Comparison of ENCODE assay signal across 9 mouse cellular contexts in the genomic region with DNA sequence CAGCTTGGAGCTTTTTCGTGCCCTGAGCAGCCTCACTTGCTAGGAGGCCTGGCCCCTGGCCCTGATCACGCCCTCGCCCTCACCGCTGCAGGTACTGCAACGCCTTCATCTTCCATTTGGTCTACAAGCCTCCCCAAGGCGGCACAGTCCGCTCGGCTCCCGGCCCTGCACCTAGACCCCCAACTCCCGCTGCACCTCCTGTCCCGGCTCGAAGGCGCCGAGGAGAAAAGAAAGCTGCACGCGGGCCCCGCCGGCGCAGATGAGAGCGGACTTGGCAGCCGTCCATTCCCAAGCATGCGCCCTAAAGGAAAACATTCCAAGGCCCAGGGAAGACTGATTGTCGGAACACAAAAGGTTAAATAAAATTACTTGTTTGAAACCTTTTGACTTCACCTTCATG. TPM values are rescaled to one million over a fixed set of nuclear protein-coding genes. Genes with fewer than 3 reads are reported as not detected.
DNase-seq lines count a peak whose midpoint lies in the region; ATAC-seq and TF ChIP-seq lines count a peak whose summit lies in the region.
"Had no signal": no experiment of that assay in that cellular context is flagged by ENCODE, and none has a peak within 500 bp of the region (broad histone marks: within the 10 kb centered on the region; RNA-seq: fewer than 3 reads in every experiment).

No protein-coding gene starts in this region.

- peaks cover 36% of the 10 kb centered on the region for H3K4me1 ChIP-seq in lung, embryonic 15.5 days
- H3K4me1 ChIP-seq in forebrain, embryonic 13.5 days = peaks cover 14% of the 10 kb centered on the region
- 0 out of 2 replicates have a peak, but pooled peaks cover 4% of the 10 kb centered on the region for H3K4me1 ChIP-seq in hindbrain, postnatal 0 days (ENCODE audit: insufficient read depth, low read length)
- peaks cover 5% of the 10 kb centered on the region; the same call in 1 of the 2 replicates for H3K4me1 ChIP-seq in liver, embryonic 13.5 days (replicated peaks)
- H3K4me1 ChIP-seq in stomach, embryonic 16.5 days (ENCODE audit: control insufficient read depth, insufficient read depth, low read length) = peaks cover 11% of the 10 kb centered on the region

- H3K27ac ChIP-seq in lung, embryonic 15.5 days = peak overlapping the region; percentile 19; the same call in 1 of the 2 replicates
- H3K27ac ChIP-seq in forebrain, embryonic 13.5 days = no peak overlapping the region
- H3K27ac ChIP-seq in hindbrain, postnatal 0 days = no peak overlapping the region
- no peak overlapping the region for H3K27ac ChIP-seq in liver, embryonic 13.5 days
- no peak overlapping the region; the same call in 1 of the 2 replicates for H3K27ac ChIP-seq in stomach, embryonic 16.5 days (ENCODE audit: low read length)

- 4% methylated on average over 23 of the region's 23 CpGs for WGBS in lung, embryonic 15.5 days
- WGBS in forebrain, embryonic 13.5 days = 5% methylated on average over 23 of the region's 23 CpGs
- WGBS in hindbrain, postnatal 0 days = 19% methylated on average over 23 of the region's 23 CpGs
- WGBS in liver, embryonic 13.5 days (ENCODE audit: insufficient replicate concordance) = 40% methylated on average over 23 of the region's 23 CpGs
- 10% methylated on average over 23 of the region's 23 CpGs for WGBS in stomach, embryonic 16.5 days

- no peak for ATAC-seq in lung, embryonic 15.5 days (ENCODE audit: borderline replicate concordance, extremely low read depth, low FRiP score, low TSS enrichment)
- ATAC-seq in forebrain, embryonic 13.5 days = no peak
- ATAC-seq in hindbrain, postnatal 0 days = no peak
- ATAC-seq in liver, embryonic 13.5 days (ENCODE audit: low read depth) = no peak
- ATAC-seq in stomach, embryonic 16.5 days (ENCODE audit: insufficient read depth, low FRiP score) = peak; percentile 27; the same call in 1 of the 2 replicates

- H3K4me3 ChIP-seq in lung, embryonic 15.5 days = peak overlapping the region; percentile 33
- peak overlapping the region; percentile 26 for H3K4me3 ChIP-seq in forebrain, embryonic 13.5 days
- peak overlapping the region; percentile 23 for H3K4me3 ChIP-seq in hindbrain, postnatal 0 days (ENCODE audit: low read length)
- peak overlapping the region; percentile 11; the same call in 1 of the 2 replicates for H3K4me3 ChIP-seq in liver, embryonic 13.5 days (replicated peaks)
- H3K4me3 ChIP-seq in stomach, embryonic 16.5 days (replicated peaks; ENCODE audit: low read length) = peak overlapping the region; percentile 41

- H3K27me3 ChIP-seq in lung, embryonic 15.5 days = peaks cover 10% of the 10 kb centered on the region; the same call in 1 of the 2 replicates
- H3K27me3 ChIP-seq in forebrain, embryonic 13.5 days = peaks cover 43% of the 10 kb centered on the region
- no peaks in the 10 kb centered on the region for H3K27me3 ChIP-seq in hindbrain, postnatal 0 days (ENCODE audit: insufficient read depth, low read length)
- H3K27me3 ChIP-seq in liver, embryonic 13.5 days = peaks cover 68% of the 10 kb centered on the region
- H3K27me3 ChIP-seq in stomach, embryonic 16.5 days (ENCODE audit: control insufficient read depth, insufficient read depth, low read length) = peaks cover 3% of the 10 kb centered on the region

- TF ChIP-seq CTCF in hindbrain, postnatal 0 days (IDR thresholded peaks at IDR 0.05; ENCODE audit: low read depth) = no peak

- H3K4me2 ChIP-seq in lung, embryonic 15.5 days = peak overlapping the region; percentile 78
- H3K4me2 ChIP-seq in forebrain, embryonic 13.5 days = peak overlapping the region; percentile 56
- peak overlapping the region; percentile 50 for H3K4me2 ChIP-seq in hindbrain, postnatal 0 days (ENCODE audit: low read depth, low read length)
- peak overlapping the region; percentile 46 for H3K4me2 ChIP-seq in liver, embryonic 13.5 days
- H3K4me2 ChIP-seq in stomach, embryonic 16.5 days (ENCODE audit: low read depth, low read length) = peak overlapping the region; percentile 76

- H3K9ac ChIP-seq in lung, embryonic 15.5 days = peak overlapping the region; percentile 37; the same call in 1 of the 2 replicates
- H3K9ac ChIP-seq in forebrain, embryonic 13.5 days = peak overlapping the region; percentile 62
- no peak overlapping the region for H3K9ac ChIP-seq in hindbrain, postnatal 0 days (replicated peaks; ENCODE audit: low read length)
- H3K9ac ChIP-seq in liver, embryonic 13.5 days = no peak overlapping the region
- H3K9ac ChIP-seq in stomach, embryonic 16.5 days (ENCODE audit: low read length) = peak overlapping the region; percentile 67

- no peaks in the 10 kb centered on the region for H3K9me3 ChIP-seq in lung, embryonic 15.5 days
- H3K9me3 ChIP-seq in forebrain, embryonic 13.5 days (replicated peaks) = no peaks in the 10 kb centered on the region
- no peaks in the 10 kb centered on the region for H3K9me3 ChIP-seq in hindbrain, postnatal 0 days (ENCODE audit: low read length)
- no peaks in the 10 kb centered on the region for H3K9me3 ChIP-seq in liver, embryonic 13.5 days (replicated peaks)
- H3K9me3 ChIP-seq in stomach, embryonic 16.5 days (replicated peaks; ENCODE audit: control insufficient read depth, low read length) = no peaks in the 10 kb centered on the region

- H3K36me3 ChIP-seq in lung, embryonic 15.5 days = no peaks in the 10 kb centered on the region
- H3K36me3 ChIP-seq in forebrain, embryonic 13.5 days (ENCODE audit: poor library complexity, severe bottlenecking) = no peaks in the 10 kb centered on the region
- no peaks in the 10 kb centered on the region for H3K36me3 ChIP-seq in hindbrain, postnatal 0 days (ENCODE audit: insufficient read depth, low read length)
- H3K36me3 ChIP-seq in liver, embryonic 13.5 days = no peaks in the 10 kb centered on the region
- H3K36me3 ChIP-seq in stomach, embryonic 16.5 days (ENCODE audit: control insufficient read depth, insufficient read depth, low read length) = no peaks in the 10 kb centered on the region

- DNase-seq in lung, postnatal 25 days (ENCODE audit: low spot score) = no peak
- peak; percentile 19 for DNase-seq in hindbrain, postnatal 0 days (ENCODE audit: low spot score)
- DNase-seq in liver, embryonic 13.5 days = no peak
- no peak for DNase-seq in layer of hippocampus, adult 9-11 months
- no peak for DNase-seq in right cerebral cortex, postnatal 25 days

RNA-seq across cellular contexts. Expression of gene Cxcl16, which starts 6.0 kb away (rescaled TPM):
- 6.3 and 7.3 TPM in 2 replicates for polyA plus RNA-seq in lung, embryonic 15.5 days (2015; fragmentation: Nextera tagmentation; extraction: Ambion mirVana)
- polyA plus RNA-seq in forebrain, embryonic 13.5 days (2015; fragmentation: Nextera tagmentation; extraction: Ambion mirVana) = 0.71 and 0.83 TPM in 2 replicates
- total RNA-seq in hindbrain, postnatal 0 days (2014; rRNA removed) = 2.8 and 3.3 TPM in 2 replicates
- 3.4 and 4.1 TPM in 2 replicates for polyA plus RNA-seq in hindbrain, postnatal 0 days (2015; fragmentation: Nextera tagmentation; extraction: Ambion mirVana)
- polyA plus RNA-seq in liver, embryonic 13.5 days (2015; fragmentation: Nextera tagmentation; extraction: Ambion mirVana) = 0.70 and 1.4 TPM in 2 replicates
- 9.0 and 10.5 TPM in 2 replicates for polyA plus RNA-seq in stomach, embryonic 16.5 days (2015; fragmentation: Nextera tagmentation; extraction: Ambion mirVana)

RNA-seq across cellular contexts. Expression of gene Zmynd15, which starts 6.6 kb away (rescaled TPM):
- polyA plus RNA-seq in lung, embryonic 15.5 days (2015; fragmentation: Nextera tagmentation; extraction: Ambion mirVana) = 0.45 and 0.73 TPM in 2 replicates
- 0.37 and 0.58 TPM in 2 replicates for polyA plus RNA-seq in forebrain, embryonic 13.5 days (2015; fragmentation: Nextera tagmentation; extraction: Ambion mirVana)
- 0.11 and 1.2 TPM in 2 replicates for total RNA-seq in hindbrain, postnatal 0 days (2014; rRNA removed)
- polyA plus RNA-seq in hindbrain, postnatal 0 days (2015; fragmentation: Nextera tagmentation; extraction: Ambion mirVana) = 0.39 and 0.96 TPM in 2 replicates
- 0.07 and 0.17 TPM in 2 replicates for polyA plus RNA-seq in liver, embryonic 13.5 days (2015; fragmentation: Nextera tagmentation; extraction: Ambion mirVana)
- polyA plus RNA-seq in stomach, embryonic 16.5 days (2015; fragmentation: Nextera tagmentation; extraction: Ambion mirVana) = 0.45 and 0.97 TPM in 2 replicates

RNA-seq across cellular contexts. Expression of gene Med11, which starts 14.1 kb away (rescaled TPM):
- polyA plus RNA-seq in lung, embryonic 15.5 days (2015; fragmentation: Nextera tagmentation; extraction: Ambion mirVana) = 40.5 and 43.1 TPM in 2 replicates
- 36.6 and 40.8 TPM in 2 replicates for polyA plus RNA-seq in forebrain, embryonic 13.5 days (2015; fragmentation: Nextera tagmentation; extraction: Ambion mirVana)
- total RNA-seq in hindbrain, postnatal 0 days (2014; rRNA removed) = 22.9 and 23.7 TPM in 2 replicates
- polyA plus RNA-seq in hindbrain, postnatal 0 days (2015; fragmentation: Nextera tagmentation; extraction: Ambion mirVana) = 29.3 and 30.5 TPM in 2 replicates
- 17.2 and 19.1 TPM in 2 replicates for polyA plus RNA-seq in liver, embryonic 13.5 days (2015; fragmentation: Nextera tagmentation; extraction: Ambion mirVana)
- 37.4 and 37.9 TPM in 2 replicates for polyA plus RNA-seq in stomach, embryonic 16.5 days (2015; fragmentation: Nextera tagmentation; extraction: Ambion mirVana)

RNA-seq across cellular contexts. Expression of gene Arrb2, which starts 33.4 kb away (rescaled TPM):
- polyA plus RNA-seq in lung, embryonic 15.5 days (2015; fragmentation: Nextera tagmentation; extraction: Ambion mirVana) = 15.3 and 19.3 TPM in 2 replicates
- polyA plus RNA-seq in forebrain, embryonic 13.5 days (2015; fragmentation: Nextera tagmentation; extraction: Ambion mirVana) = 33.0 and 33.2 TPM in 2 replicates
- total RNA-seq in hindbrain, postnatal 0 days (2014; rRNA removed) = 83.3 and 106 TPM in 2 replicates
- 51.9 and 56.3 TPM in 2 replicates for polyA plus RNA-seq in hindbrain, postnatal 0 days (2015; fragmentation: Nextera tagmentation; extraction: Ambion mirVana)
- 13.0 and 14.9 TPM in 2 replicates for polyA plus RNA-seq in liver, embryonic 13.5 days (2015; fragmentation: Nextera tagmentation; extraction: Ambion mirVana)
- 14.7 and 14.8 TPM in 2 replicates for polyA plus RNA-seq in stomach, embryonic 16.5 days (2015; fragmentation: Nextera tagmentation; extraction: Ambion mirVana)

RNA-seq across cellular contexts. Expression of gene Tm4sf5, which starts 39.2 kb away (rescaled TPM):
- 1.2 and 1.8 TPM in 2 replicates for polyA plus RNA-seq in lung, embryonic 15.5 days (2015; fragmentation: Nextera tagmentation; extraction: Ambion mirVana)
- 0.17 and 0.30 TPM in 2 replicates for polyA plus RNA-seq in forebrain, embryonic 13.5 days (2015; fragmentation: Nextera tagmentation; extraction: Ambion mirVana)
- total RNA-seq in hindbrain, postnatal 0 days (2014; rRNA removed) = 4.9 and 17.1 TPM in 2 replicates
- 6.9 and 8.6 TPM in 2 replicates for polyA plus RNA-seq in hindbrain, postnatal 0 days (2015; fragmentation: Nextera tagmentation; extraction: Ambion mirVana)
- polyA plus RNA-seq in liver, embryonic 13.5 days (2015; fragmentation: Nextera tagmentation; extraction: Ambion mirVana) = 2.1 and 2.5 TPM in 2 replicates
- polyA plus RNA-seq in stomach, embryonic 16.5 days (2015; fragmentation: Nextera tagmentation; extraction: Ambion mirVana) = 58.3 and 60.0 TPM in 2 replicates
- total RNA-seq: adrenal gland, adult 18-20 months had no signal

Comparison
In these comparisons a context has a peak if more than half of its experiments do, and no peak if none do; other contexts are left out.
1. H3K9ac ChIP-seq: peak in lung, embryonic 15.5 days (single experiment), forebrain, embryonic 13.5 days (single experiment) and stomach, embryonic 16.5 days (single experiment); none in hindbrain, postnatal 0 days (single experiment) and liver, embryonic 13.5 days (single experiment).
2. Peak in every context shown above with its lines, with median percentiles within 50 percentile points of each other: H3K4me2 ChIP-seq and H3K4me3 ChIP-seq.